Mouse (Mus musculus): ENCODE data around the gene Zfp106.

DNA sequence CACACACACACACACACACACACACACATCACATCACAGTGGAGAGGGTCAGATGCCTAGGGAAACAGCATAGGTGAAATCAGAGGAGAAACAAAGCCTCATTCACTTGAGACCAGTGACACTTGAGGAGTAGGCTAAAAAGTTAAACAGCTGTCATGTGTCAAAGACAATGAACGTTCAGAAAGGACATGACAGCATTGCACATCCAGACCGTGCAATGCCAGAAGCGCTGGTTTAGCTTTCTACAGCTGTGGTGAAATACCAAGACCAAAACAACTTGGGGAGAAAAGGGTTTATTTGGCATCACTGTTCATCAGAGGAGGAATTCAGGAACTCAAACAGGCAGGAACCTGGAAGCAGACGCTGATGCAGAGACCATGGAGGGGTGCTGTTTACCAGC, 70.4 kb downstream of the Zfp106 start:
- TF ChIP-seq CTCF (IDR thresholded peaks at IDR 0.05; ENCODE audit: low read depth, low read length) (no peak), POLR2A (IDR thresholded peaks at IDR 0.05; ENCODE audit: borderline replicate concordance, low read depth, low read length) (no peak)
